Mouse (Mus musculus) liver, postnatal 0 days (tissue): Measurements from ENCODE around the gene Afdn.
A peak's percentile ranks its signal among the peaks of the same experiment; 100 is the strongest.

Source experiments
- CTCF ChIP-seq: sonication (generic); IDR thresholded peaks from 2 replicates; pipeline ENCODE4 v1.5.1; 2016; ENCODE audit warnings: antibody characterized with exemption, low read depth
- EP300 ChIP-seq: IDR thresholded peaks from 2 replicates; pipeline ENCODE4 v1.6.1; 2016; ENCODE audit warnings: antibody characterized with exemption, low read depth, mild to moderate bottlenecking

DNA sequence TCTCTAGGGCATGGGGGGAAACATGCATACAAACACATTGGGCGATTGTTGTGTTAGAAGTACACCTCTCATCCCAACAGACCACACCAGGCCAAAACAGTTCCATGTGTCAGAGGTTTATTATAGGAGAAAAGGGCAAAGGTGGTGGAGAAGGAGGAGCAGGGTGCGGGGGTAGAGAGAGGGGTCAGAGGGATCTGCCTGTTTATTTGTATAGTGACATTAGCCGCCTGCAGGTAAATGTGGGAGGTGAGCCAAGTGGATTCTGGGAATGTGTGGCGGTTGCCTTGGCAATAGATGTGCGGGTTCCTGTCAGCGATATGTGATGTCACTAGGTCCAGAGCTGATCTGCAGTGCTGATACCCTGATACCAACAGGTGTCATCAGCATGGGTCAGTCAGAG lies 44.0 kb upstream of the Afdn start:
- TF ChIP-seq CTCF (no peak), EP300 (peak; percentile 69)
